Mouse (Mus musculus): ENCODE results near the gene Ren1.

The Ren1 gene

GRCm38 (mm10) chr1:133409786-133410185 lies 59.5 kb downstream of the Ren1 start:
- DNase-seq (ENCODE audit: low spot score in 2 of 2) = no peak

All from left cerebral cortex, adult 9 months (tissue).